Mouse (Mus musculus): Measurements from ENCODE around the gene Psme3. TPM values are rescaled to one million over a fixed set of nuclear protein-coding genes. Genes with fewer than 3 reads are reported as not detected.
A peak's percentile ranks its signal among the peaks of the same experiment; 100 is the strongest.

The Psme3 gene
- polyA plus RNA-seq, 1 experiment from 2014 or later: 189 TPM

DNA sequence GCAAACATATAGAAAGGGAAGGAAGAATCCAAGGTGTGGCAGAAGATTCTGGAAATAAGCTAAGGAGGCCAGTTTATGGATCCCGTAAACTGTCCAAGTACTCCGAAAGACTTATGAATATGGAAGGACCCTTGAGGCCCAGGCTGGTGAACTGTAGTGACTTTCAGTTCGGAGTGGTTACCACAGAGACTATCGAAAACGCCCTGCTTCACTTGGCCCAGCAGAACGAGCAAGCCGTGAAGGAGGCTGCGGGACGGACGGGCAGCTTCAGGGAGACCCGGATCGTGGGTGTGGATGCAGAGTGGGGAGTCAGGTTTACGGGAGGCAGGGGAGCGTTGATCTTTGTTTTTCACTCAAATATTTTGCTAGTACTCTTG is 36.8 kb upstream of the Psme3 start:
- Histone ChIP-seq H3K4me2 (ENCODE audit: low read depth, low read length, severe bottlenecking) (peak overlapping the region; percentile 90; the same call in 1 of the 2 replicates), H3K4me1 (replicated peaks; ENCODE audit: control insufficient read depth, insufficient read depth, low read length) (peaks cover 11% of the 10 kb centered on the region), H3K9me3 (ENCODE audit: control insufficient read depth, low read length) (no peaks in the 10 kb centered on the region), H3K4me3 (ENCODE audit: low read depth, low read length) (peak overlapping the region; percentile 86), H3K9ac (ENCODE audit: low read length) (peak overlapping the region; percentile 5; the same call in 1 of the 2 replicates), H3K36me3 (ENCODE audit: control insufficient read depth, insufficient read depth, low read length) (no peaks in the 10 kb centered on the region; the same call in 1 of the 2 replicates), H3K27ac (ENCODE audit: low read depth, low read length) (no peak overlapping the region), H3K27me3 (ENCODE audit: control insufficient read depth, insufficient read depth, low read length) (peaks cover 5% of the 10 kb centered on the region; the same call in 1 of the 2 replicates)
- 61% methylated on average over 14 of the region's 14 CpGs for WGBS
- DNase-seq (ENCODE audit: low spot score): no peak
- 0 out of 2 replicates have a peak, but pooled peaks have one; percentile 6 for ATAC-seq (replicated peaks; ENCODE audit: low FRiP score)

DNA sequence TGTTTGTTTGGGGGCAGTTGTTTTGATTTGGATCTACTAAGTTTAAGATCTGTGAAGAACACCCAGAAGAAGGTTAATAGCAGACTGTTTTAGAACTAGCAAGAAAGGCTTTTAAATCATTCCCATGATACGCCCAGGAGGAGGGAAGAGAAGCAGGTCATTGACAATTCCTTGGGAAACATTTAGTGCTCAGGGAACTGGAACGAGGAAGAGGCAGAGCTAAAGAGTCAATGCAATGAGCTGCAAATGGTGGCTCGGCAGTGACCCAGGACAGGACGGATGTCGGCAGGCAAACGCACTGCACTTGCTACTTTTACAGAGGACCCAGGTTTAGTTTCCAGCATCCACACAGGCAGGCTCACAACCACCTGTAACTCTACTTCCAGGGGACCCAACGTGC is 35.2 kb upstream of the Psme3 start:
- Histone ChIP-seq H3K4me1 (replicated peaks; ENCODE audit: control insufficient read depth, insufficient read depth, low read length) (peaks cover 11% of the 10 kb centered on the region), H3K4me3 (ENCODE audit: low read depth, low read length) (no peak overlapping the region), H3K4me2 (ENCODE audit: low read depth, low read length, severe bottlenecking) (no peak overlapping the region), H3K9ac (ENCODE audit: low read length) (no peak overlapping the region), H3K9me3 (ENCODE audit: control insufficient read depth, low read length) (no peaks in the 10 kb centered on the region), H3K27ac (ENCODE audit: low read depth, low read length) (no peak overlapping the region), H3K36me3 (ENCODE audit: control insufficient read depth, insufficient read depth, low read length) (no peaks in the 10 kb centered on the region; the same call in 1 of the 2 replicates), H3K27me3 (ENCODE audit: control insufficient read depth, insufficient read depth, low read length) (peaks cover 5% of the 10 kb centered on the region; the same call in 1 of the 2 replicates)
- 53% methylated on average over 7 of the region's 7 CpGs for WGBS
- ATAC-seq (replicated peaks; ENCODE audit: low FRiP score) (no peak), DNase-seq (ENCODE audit: low spot score) (no peak)

DNA sequence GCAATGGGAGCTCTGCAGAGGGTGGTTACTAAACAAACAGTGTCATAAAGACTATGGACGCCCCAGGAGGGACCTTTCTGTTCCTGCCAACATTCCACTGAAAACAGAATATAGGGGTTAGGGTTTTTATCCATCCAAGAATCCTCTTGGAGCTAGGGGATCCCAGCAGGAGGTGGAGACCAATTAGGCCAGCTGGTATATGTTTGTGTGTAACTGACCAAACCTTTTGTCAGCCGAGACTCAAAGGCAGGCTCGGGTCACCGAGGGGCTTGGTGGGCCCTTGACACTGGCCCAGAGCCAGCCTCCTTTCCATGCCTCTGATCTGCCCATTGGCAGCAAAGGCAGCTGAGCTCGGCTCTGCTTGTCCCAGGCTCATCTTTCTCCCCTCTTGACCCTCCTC is 33.1 kb upstream of the Psme3 start:
- H3K4me3 ChIP-seq (ENCODE audit: low read depth, low read length): no peak overlapping the region
- ATAC-seq (replicated peaks; ENCODE audit: low FRiP score): no peak
- H3K9ac ChIP-seq (ENCODE audit: low read length): no peak overlapping the region
- peaks cover 5% of the 10 kb centered on the region; the same call in 1 of the 2 replicates for H3K27me3 ChIP-seq (ENCODE audit: control insufficient read depth, insufficient read depth, low read length)
- no peak overlapping the region for H3K27ac ChIP-seq (ENCODE audit: low read depth, low read length)
- H3K9me3 ChIP-seq (ENCODE audit: control insufficient read depth, low read length): no peaks in the 10 kb centered on the region
- WGBS: 14% methylated on average over 5 of the region's 5 CpGs
- peaks cover 3% of the 10 kb centered on the region; the same call in 1 of the 2 replicates for H3K36me3 ChIP-seq (ENCODE audit: control insufficient read depth, insufficient read depth, low read length)
- peak; percentile 55 for DNase-seq (ENCODE audit: low spot score)
- H3K4me2 ChIP-seq (ENCODE audit: low read depth, low read length, severe bottlenecking): no peak overlapping the region
- peaks cover 3% of the 10 kb centered on the region for H3K4me1 ChIP-seq (replicated peaks; ENCODE audit: control insufficient read depth, insufficient read depth, low read length)

DNA sequence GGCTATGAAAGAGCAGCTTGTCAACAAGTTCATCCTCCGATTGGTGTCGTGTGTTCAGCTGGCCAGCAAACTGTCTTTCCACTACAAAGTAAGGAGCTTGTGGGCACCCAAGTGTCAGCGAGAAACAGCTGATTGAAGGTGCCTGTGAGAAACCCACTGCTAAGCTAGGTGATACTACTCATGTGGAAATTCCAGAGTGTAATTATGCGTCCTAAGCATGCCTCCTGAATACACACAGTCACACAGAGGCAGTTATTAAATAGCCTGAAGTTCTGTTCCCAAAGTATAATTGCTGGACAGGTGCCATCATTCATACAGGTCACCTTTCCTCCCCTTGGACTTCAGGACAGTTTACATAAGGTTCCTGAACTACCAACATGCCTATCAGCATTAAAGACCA is 32.2 kb upstream of the Psme3 start:
- Histone ChIP-seq H3K27me3 (ENCODE audit: control insufficient read depth, insufficient read depth, low read length) (peaks cover 5% of the 10 kb centered on the region; the same call in 1 of the 2 replicates), H3K4me1 (replicated peaks; ENCODE audit: control insufficient read depth, insufficient read depth, low read length) (peaks cover 2% of the 10 kb centered on the region; the same call in 1 of the 2 replicates), H3K27ac (ENCODE audit: low read depth, low read length) (no peak overlapping the region), H3K9me3 (ENCODE audit: control insufficient read depth, low read length) (no peaks in the 10 kb centered on the region), H3K4me3 (ENCODE audit: low read depth, low read length) (no peak overlapping the region), H3K36me3 (ENCODE audit: control insufficient read depth, insufficient read depth, low read length) (peaks cover 3% of the 10 kb centered on the region; the same call in 1 of the 2 replicates), H3K4me2 (ENCODE audit: low read depth, low read length, severe bottlenecking) (no peak overlapping the region), H3K9ac (ENCODE audit: low read length) (no peak overlapping the region)
- ATAC-seq (replicated peaks; ENCODE audit: low FRiP score) (no peak), DNase-seq (ENCODE audit: low spot score) (no peak)
- WGBS: 75% methylated on average over 4 of the region's 4 CpGs

DNA sequence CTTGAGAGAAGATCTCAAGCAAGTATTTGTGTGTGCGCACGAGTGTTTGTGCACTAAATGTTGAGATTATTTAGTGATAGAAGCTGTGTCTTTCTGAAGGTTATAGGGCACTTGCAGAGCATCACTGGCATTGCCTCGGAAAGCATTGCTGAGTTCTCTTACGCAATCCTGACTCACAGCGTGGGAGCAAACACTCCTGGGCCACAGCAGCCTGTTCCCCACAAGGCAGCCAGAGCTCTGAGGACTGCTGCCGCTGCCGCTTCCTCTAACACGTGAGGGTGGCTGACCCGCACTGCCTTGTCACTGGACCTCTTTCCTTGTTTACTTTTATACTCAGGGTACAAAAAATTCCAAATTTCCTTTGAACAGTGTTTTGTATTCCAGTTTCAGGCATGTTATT is 28.7 kb upstream of the Psme3 start:
- Histone ChIP-seq H3K27me3 (ENCODE audit: control insufficient read depth, insufficient read depth, low read length) (0 out of 2 replicates have a peak, but pooled peaks cover under 1% of the 10 kb centered on the region), H3K9ac (ENCODE audit: low read length) (no peak overlapping the region), H3K27ac (ENCODE audit: low read depth, low read length) (no peak overlapping the region), H3K4me2 (ENCODE audit: low read depth, low read length, severe bottlenecking) (no peak overlapping the region), H3K36me3 (ENCODE audit: control insufficient read depth, insufficient read depth, low read length) (peaks cover 8% of the 10 kb centered on the region; the same call in 1 of the 2 replicates), H3K4me3 (ENCODE audit: low read depth, low read length) (no peak overlapping the region), H3K4me1 (replicated peaks; ENCODE audit: control insufficient read depth, insufficient read depth, low read length) (0 out of 2 replicates have a peak, but pooled peaks cover 2% of the 10 kb centered on the region), H3K9me3 (ENCODE audit: control insufficient read depth, low read length) (no peaks in the 10 kb centered on the region)
- ATAC-seq (replicated peaks; ENCODE audit: low FRiP score) (no peak), DNase-seq (ENCODE audit: low spot score) (no peak)
- 90% methylated on average over 9 of the region's 9 CpGs for WGBS

DNA sequence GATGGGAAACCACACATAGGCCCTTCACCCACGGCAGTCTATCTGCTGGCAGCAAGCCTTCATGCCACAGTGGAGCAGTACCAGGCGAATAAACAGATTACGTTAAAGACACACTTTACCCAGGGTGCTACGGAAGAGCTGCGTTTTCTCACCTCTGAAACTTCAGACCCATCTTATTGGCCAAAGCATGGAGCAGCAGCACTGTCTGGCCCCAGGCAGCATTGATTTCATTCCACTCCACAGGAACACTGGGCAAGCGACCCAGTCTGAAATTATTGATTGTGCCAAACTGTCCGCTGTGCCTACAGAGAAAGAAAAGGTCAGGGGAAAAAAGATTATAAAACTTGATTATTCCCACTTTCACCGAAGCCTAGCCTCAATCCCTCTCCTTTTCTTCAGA is 24.8 kb upstream of the Psme3 start:
- ATAC-seq (replicated peaks; ENCODE audit: low FRiP score) (no peak), DNase-seq (ENCODE audit: low spot score) (no peak)
- H3K36me3 ChIP-seq (ENCODE audit: control insufficient read depth, insufficient read depth, low read length): peaks cover 8% of the 10 kb centered on the region
- H3K27me3 ChIP-seq (ENCODE audit: control insufficient read depth, insufficient read depth, low read length): no peaks in the 10 kb centered on the region
- no peak overlapping the region for H3K27ac ChIP-seq (ENCODE audit: low read depth, low read length)
- H3K4me2 ChIP-seq (ENCODE audit: low read depth, low read length, severe bottlenecking): no peak overlapping the region
- no peak overlapping the region for H3K9ac ChIP-seq (ENCODE audit: low read length)
- H3K4me1 ChIP-seq (replicated peaks; ENCODE audit: control insufficient read depth, insufficient read depth, low read length): no peaks in the 10 kb centered on the region
- no peak overlapping the region for H3K4me3 ChIP-seq (ENCODE audit: low read depth, low read length)
- H3K9me3 ChIP-seq (ENCODE audit: control insufficient read depth, low read length): no peaks in the 10 kb centered on the region
- WGBS: 93% methylated on average over 8 of the region's 8 CpGs

DNA sequence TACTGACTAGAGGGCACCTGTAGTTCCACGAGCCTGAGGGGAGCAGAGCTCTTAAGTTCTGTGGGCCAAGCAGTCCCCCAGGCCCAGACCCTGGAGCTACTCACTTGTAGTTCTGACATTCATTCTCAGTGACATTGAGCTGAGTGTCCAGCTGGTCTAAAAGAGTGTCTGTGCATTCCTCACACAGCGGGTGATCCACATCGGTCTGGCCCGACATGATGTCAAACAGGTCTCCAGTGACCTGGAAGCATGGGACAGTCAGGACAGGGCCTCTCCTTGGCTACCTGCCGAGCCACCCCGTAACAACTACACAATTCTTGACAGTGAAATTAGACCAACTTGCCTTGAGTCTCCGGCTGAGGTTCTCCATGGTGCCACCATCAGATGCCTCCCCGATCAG is 20.8 kb upstream of the Psme3 start:
- H3K4me2 ChIP-seq (ENCODE audit: low read depth, low read length, severe bottlenecking): no peak overlapping the region
- 89% methylated on average over 8 of the region's 8 CpGs for WGBS
- H3K4me3 ChIP-seq (ENCODE audit: low read depth, low read length): no peak overlapping the region
- peaks cover 2% of the 10 kb centered on the region for H3K36me3 ChIP-seq (ENCODE audit: control insufficient read depth, insufficient read depth, low read length)
- H3K27me3 ChIP-seq (ENCODE audit: control insufficient read depth, insufficient read depth, low read length): no peaks in the 10 kb centered on the region
- H3K27ac ChIP-seq (ENCODE audit: low read depth, low read length): no peak overlapping the region
- no peaks in the 10 kb centered on the region for H3K9me3 ChIP-seq (ENCODE audit: control insufficient read depth, low read length)
- H3K9ac ChIP-seq (ENCODE audit: low read length): no peak overlapping the region
- ATAC-seq (replicated peaks; ENCODE audit: low FRiP score) (no peak), DNase-seq (ENCODE audit: low spot score) (no peak)
- H3K4me1 ChIP-seq (replicated peaks; ENCODE audit: control insufficient read depth, insufficient read depth, low read length): no peaks in the 10 kb centered on the region

DNA sequence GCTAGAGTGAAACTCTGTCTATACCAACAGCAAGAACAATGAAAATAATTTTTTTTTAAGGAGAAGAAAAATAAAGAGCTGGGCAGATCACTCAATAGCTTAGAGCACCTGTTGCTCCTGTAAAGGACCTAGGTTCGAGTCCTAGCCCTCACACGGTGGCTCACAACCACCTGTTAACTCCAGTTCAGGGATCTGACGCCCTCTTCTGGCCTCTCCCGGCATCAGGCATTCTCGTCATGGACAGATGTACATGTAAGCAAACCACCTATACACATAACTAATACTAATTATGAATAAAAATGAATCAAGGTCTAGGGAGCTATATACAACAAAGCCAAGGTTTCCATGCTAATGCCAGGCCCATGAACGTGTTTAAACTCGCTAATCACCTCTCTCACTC is 15.1 kb upstream of the Psme3 start:
- Histone ChIP-seq H3K4me1 (replicated peaks; ENCODE audit: control insufficient read depth, insufficient read depth, low read length) (peaks cover 8% of the 10 kb centered on the region), H3K27ac (ENCODE audit: low read depth, low read length) (no peak overlapping the region), H3K27me3 (ENCODE audit: control insufficient read depth, insufficient read depth, low read length) (no peaks in the 10 kb centered on the region), H3K36me3 (ENCODE audit: control insufficient read depth, insufficient read depth, low read length) (no peaks in the 10 kb centered on the region), H3K9me3 (ENCODE audit: control insufficient read depth, low read length) (no peaks in the 10 kb centered on the region), H3K4me3 (ENCODE audit: low read depth, low read length) (no peak overlapping the region; the same call in 1 of the 2 replicates), H3K4me2 (ENCODE audit: low read depth, low read length, severe bottlenecking) (peak overlapping the region; percentile 99), H3K9ac (ENCODE audit: low read length) (no peak overlapping the region)
- WGBS: 65% methylated on average over 7 of the region's 7 CpGs
- ATAC-seq (replicated peaks; ENCODE audit: low FRiP score) (no peak), DNase-seq (ENCODE audit: low spot score) (no peak)

DNA sequence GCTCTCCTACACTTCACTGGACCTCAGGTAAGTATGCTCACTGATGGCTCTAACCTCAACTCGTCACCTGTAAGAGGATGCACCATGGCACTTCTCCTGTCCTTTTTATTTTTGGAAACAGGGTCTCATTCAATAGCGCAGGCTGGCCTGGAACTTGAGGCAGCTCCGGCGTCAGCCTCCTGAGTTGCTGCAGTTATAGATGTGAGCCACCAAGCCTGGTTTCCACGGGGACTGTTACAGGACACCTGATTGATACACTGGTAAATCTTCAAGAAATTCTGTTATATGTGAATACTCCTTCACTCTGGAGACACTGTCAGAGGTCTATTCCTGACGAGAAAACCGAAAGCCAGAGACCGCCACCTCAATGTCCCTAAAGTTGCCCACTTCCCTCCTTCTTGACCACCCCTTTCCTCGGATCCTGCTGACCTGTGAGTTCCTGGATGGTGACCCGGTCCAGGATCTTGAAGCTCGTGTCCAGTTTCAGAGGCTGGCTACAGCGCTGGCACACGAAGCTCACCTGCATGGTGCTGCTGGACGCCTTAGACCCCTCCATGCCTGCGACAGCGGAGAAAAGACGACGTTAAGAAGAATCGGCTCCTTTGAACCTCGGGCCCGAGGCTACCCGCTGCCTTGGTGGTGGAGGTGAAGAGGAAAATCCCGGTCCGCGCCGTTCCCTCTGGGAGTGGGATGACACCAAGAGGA is 14.6 kb upstream of the Psme3 start:
- H3K36me3 ChIP-seq (ENCODE audit: control insufficient read depth, insufficient read depth, low read length): no peaks in the 10 kb centered on the region
- peaks cover 8% of the 10 kb centered on the region for H3K4me1 ChIP-seq (replicated peaks; ENCODE audit: control insufficient read depth, insufficient read depth, low read length)
- H3K27me3 ChIP-seq (ENCODE audit: control insufficient read depth, insufficient read depth, low read length): no peaks in the 10 kb centered on the region
- H3K4me3 ChIP-seq (ENCODE audit: low read depth, low read length): peak overlapping the region; percentile 90
- no peaks in the 10 kb centered on the region for H3K9me3 ChIP-seq (ENCODE audit: control insufficient read depth, low read length)
- H3K9ac ChIP-seq (ENCODE audit: low read length): peak overlapping the region; percentile 82
- 13% methylated on average over 26 of the region's 26 CpGs for WGBS
- peak overlapping the region; percentile 99 for H3K4me2 ChIP-seq (ENCODE audit: low read depth, low read length, severe bottlenecking)
- DNase-seq (ENCODE audit: low spot score) (no peak), ATAC-seq (replicated peaks; ENCODE audit: low FRiP score) (no peak)
- no peak overlapping the region for H3K27ac ChIP-seq (ENCODE audit: low read depth, low read length)
